Mouse (Mus musculus) CH12.LX (cell line): ENCODE results near the gene Mrnip.

Experiments
- CTCF ChIP-seq, 2 experiments: IDR thresholded peaks in 1 of 2; conservative IDR thresholded peaks in 1 of 2; 2 replicates each; pipeline ENCODE4 v1.5.1; 2011 to 2012; ENCODE audit warnings: low read depth in 2 of 2, low read length in 2 of 2, improper control_type of control experiment in 1 of 2, inconsistent platforms in 1 of 2, mild to moderate bottlenecking in 1 of 2, moderate library complexity in 1 of 2
- E2F4 ChIP-seq: IDR thresholded peaks from 2 replicates; pipeline ENCODE4 v1.6.1; 2011; ENCODE audit warnings: low read depth, low read length, improper control_type of control experiment; ENCODE audit not compliant: insufficient replicate concordance
- JUND ChIP-seq: conservative IDR thresholded peaks from 2 replicates; pipeline ENCODE4 v1.6.1; 2011; ENCODE audit warnings: low read depth, low read length, improper control_type of control experiment
- MAX ChIP-seq: IDR thresholded peaks from 2 replicates; pipeline ENCODE4 v1.6.1; 2011; ENCODE audit warnings: low read length, improper control_type of control experiment
- NRF1 ChIP-seq: IDR thresholded peaks from 2 replicates; pipeline ENCODE4 v1.6.1; 2014; ENCODE audit warnings: low read depth, mild to moderate bottlenecking, inconsistent platforms, low read length, improper control_type of control experiment, moderate library complexity
- TCF12 ChIP-seq: IDR thresholded peaks from 2 replicates; pipeline ENCODE4 v1.6.1; 2014; ENCODE audit warnings: low read depth, mild to moderate bottlenecking, inconsistent platforms, low read length, improper control_type of control experiment

- no peak for TF ChIP-seq CTCF (conservative IDR thresholded peaks at IDR 0.05 in 1 of 2, IDR thresholded peaks at IDR 0.05 in 1 of 2; ENCODE audit: low read depth in 2 of 2, low read length in 2 of 2)
- TF ChIP-seq JUND, result no peak
- no peak for TF ChIP-seq E2F4
- no peak for TF ChIP-seq TCF12
- no peak for TF ChIP-seq MAX
- TF ChIP-seq NRF1, result no peak
Observed at GRCm38 (mm10) chr11:50238821-50239791, 64.9 kb downstream of the Mrnip start.
